Mouse (Mus musculus) heart, embryonic 10.5 days (tissue): ENCODE measurements around the gene Fam171a2. TPM values are rescaled to one million over a fixed set of nuclear protein-coding genes. Genes with fewer than 3 reads are reported as not detected.

Experiments
- DNase-seq: peaks from one replicate; pipeline ENCODE4 v3.0.0-alpha.2; 2017; ENCODE audit warnings: low spot score
- H3K27ac ChIP-seq: fragments of 300-500 bp; sonication (generic); 2 replicates; pipeline ENCODE4 v1.5.1; 2016; ENCODE audit warnings: mild to moderate bottlenecking
- H3K27me3 ChIP-seq: fragments of 300-500 bp; sonication (generic); 2 replicates; pipeline ENCODE4 v1.6.1; 2016; ENCODE audit warnings: mild to moderate bottlenecking; ENCODE audit not compliant: poor library complexity, insufficient read depth, severe bottlenecking
- H3K36me3 ChIP-seq: fragments of 300-500 bp; sonication (generic); 2 replicates; pipeline ENCODE4 v1.6.1; 2016; ENCODE audit warnings: mild to moderate bottlenecking, moderate library complexity
- H3K4me1 ChIP-seq: fragments of 300-500 bp; sonication (generic); 2 replicates; pipeline ENCODE4 v1.6.1; 2016; ENCODE audit warnings: mild to moderate bottlenecking
- H3K4me3 ChIP-seq: fragments of 300-500 bp; sonication (generic); 2 replicates; pipeline ENCODE4 v1.5.1; 2016; ENCODE audit warnings: mild to moderate bottlenecking, moderate library complexity
- H3K9me3 ChIP-seq: fragments of 300-500 bp; sonication (generic); 2 replicates; pipeline ENCODE4 v1.6.1; 2016; ENCODE audit warnings: mild to moderate bottlenecking, moderate library complexity
- WGBS: fragments of 180-500 bp; shearing (Covaris S2); methylation state at CpG from one replicate; pipeline ENCODE4 v1.1.7; 2016; 5-methylcytosine and 5-hydroxymethylcytosine counted together
- polyA plus RNA-seq: library from polyadenylated mRNA; unstranded; fragments of >200 nt; fragmentation: Nextera tagmentation; extraction: Ambion mirVana; gene quantifications from 2 replicates; pipeline ENCODE4 v1.2.1, GENCODE M21; 2016

Fam171a2 gene
- polyA plus RNA-seq, 1 experiment from 2014 or later: 3.6 TPM

DNA sequence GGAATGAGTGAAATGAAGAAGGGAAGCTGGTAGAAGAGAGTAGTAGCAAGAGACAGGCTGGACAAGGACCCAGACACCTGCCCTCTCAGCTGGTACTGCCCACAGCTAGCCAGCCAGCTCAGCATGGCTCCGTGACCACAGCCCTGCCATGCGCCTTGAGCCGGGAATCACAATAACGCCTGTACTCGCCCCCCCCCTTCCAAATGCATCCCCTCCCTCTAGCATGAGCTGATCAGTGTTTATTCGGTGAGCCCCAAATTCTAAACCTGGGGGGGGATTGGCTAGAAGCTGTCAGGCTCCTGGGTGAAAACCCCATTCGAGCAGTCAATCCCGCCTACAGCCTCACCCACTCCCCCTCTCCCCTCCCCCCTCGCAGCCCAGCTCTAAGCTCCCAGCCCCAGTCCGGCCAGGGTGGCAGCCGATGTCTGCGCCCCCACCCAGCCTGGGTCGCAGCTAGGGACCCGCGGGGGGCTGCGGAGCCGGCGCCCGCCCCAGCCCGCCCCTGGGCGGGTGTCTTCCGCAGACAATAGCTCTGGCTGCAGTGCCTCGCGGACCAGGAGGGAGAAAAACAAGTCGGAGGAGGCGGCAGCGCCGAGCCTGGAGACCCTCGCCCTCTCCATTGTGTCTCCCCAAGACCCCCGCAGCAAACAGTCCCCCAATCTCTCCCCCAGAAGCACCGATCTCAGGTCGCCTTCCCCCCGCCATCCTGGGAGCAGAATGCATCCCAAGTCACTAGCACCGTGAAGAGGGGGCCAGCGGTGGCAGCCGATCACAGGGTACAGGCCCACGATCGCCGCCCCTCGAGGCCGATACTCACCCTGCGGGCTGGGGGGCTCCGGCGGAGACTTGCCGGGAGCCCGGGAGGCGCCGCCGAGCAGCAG is 661 bp downstream of the Fam171a2 start:
- Histone ChIP-seq H3K9me3 (no peaks in the 10 kb centered on the region), H3K4me3 (peak overlapping the region; percentile 92), H3K36me3 (peaks cover 17% of the 10 kb centered on the region), H3K27ac (peak overlapping the region; percentile 95), H3K27me3 (peaks cover 47% of the 10 kb centered on the region), H3K4me1 (peaks cover 57% of the 10 kb centered on the region)
- peak; percentile 85 for DNase-seq
- WGBS: under 1% methylated on average over 49 of the region's 49 CpGs

DNA sequence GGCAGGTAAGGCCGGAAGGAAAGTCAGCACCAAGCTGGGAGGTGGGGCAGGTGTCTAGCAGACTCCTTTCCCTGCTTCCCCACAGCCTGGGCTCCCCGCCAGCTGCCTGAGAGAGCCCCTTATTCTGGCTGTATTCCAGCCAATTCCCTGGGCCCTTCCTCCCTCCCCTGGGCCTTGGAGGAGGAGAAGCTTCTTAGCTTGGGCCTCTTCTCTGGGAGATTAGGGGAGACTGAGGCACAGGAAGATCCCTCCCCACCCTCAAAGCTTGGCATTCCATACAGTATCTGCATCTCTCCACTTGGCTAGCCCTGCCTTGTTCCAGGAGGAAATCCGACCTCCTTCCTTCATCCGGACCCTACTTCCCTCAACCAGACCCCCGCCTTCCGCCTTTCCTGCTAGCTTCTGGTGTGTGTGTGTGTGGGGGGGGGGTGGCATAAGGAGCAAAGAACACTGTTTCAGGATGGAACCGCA is 1.6 kb downstream of the Fam171a2 start:
- Histone ChIP-seq H3K27ac (peak overlapping the region; percentile 95), H3K4me1 (peaks cover 57% of the 10 kb centered on the region), H3K36me3 (peaks cover 26% of the 10 kb centered on the region), H3K4me3 (peak overlapping the region; percentile 92), H3K27me3 (peaks cover 42% of the 10 kb centered on the region), H3K9me3 (no peaks in the 10 kb centered on the region)
- no peak for DNase-seq
- WGBS: 14% methylated on average over 7 of the region's 7 CpGs

DNA sequence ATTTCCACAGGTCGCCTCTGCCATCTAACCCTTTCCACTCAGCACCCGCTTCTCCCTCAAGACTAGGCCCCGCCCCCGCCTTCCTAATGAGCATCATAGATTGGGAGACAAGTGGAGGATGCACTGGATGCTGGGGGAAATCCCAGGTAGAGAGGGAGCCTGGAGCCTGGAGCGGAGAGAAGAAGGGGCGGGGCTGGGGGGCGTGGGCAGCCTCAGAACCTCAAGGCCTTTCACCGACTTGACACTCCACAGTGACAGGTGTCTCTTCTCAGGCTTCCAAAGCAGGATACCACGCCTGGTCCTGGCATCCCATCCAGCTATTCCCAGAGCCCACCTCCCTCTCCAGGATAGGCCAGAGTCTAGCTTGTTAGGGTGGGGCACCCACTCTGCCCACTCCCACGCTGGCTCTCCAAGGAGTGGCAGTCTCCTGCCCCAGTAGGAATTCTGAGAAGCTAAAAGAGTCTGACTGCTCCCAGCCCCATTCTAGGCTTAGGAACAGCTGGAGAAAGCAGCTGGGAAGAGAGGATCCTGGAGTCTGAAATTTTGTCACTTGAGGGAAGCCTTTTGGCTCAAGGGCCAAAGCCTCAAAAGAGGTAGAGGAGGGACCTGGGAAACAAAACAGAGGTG is 2.1 kb downstream of the Fam171a2 start:
- WGBS: 14% methylated on average over 10 of the region's 10 CpGs

DNA sequence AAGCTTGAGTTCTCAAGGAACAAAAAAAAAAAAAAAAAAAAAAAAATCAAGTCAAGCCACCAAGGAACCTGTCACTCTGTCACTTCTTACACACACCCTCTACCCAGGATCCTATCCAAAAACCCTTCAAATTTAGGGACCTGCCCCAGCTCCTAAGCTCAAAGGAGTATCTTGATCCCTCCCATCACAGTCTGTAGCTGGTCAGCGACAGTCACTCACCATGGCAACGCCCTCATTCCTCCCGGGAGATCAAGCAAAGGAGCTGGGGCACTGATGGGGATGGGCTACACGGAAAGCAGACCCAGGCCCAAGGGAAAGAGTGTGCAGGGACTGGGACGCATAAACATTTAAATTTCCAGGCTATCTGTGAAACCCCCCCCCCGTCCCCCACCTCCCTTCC is 2.7 kb downstream of the Fam171a2 start:
- no peak for DNase-seq

More for the DNA sequence above, 2.1 kb downstream of the Fam171a2 start:
- peak; percentile 87 for DNase-seq
- peak overlapping the region; percentile 95; the same call in 1 of the 2 replicates for H3K27ac ChIP-seq
- peak overlapping the region; percentile 92 for H3K4me3 ChIP-seq
- H3K4me1 ChIP-seq: peaks cover 57% of the 10 kb centered on the region
- H3K9me3 ChIP-seq: no peaks in the 10 kb centered on the region
- peaks cover 32% of the 10 kb centered on the region for H3K36me3 ChIP-seq
- H3K27me3 ChIP-seq: peaks cover 39% of the 10 kb centered on the region

GRCm38 (mm10) chr11:102444321-102444720 is 3.2 kb downstream of the Fam171a2 start:
- WGBS: 63% methylated on average over 3 of the region's 3 CpGs
- Histone ChIP-seq H3K4me3 (no peak overlapping the region), H3K9me3 (no peaks in the 10 kb centered on the region), H3K27me3 (peaks cover 38% of the 10 kb centered on the region), H3K36me3 (peaks cover 42% of the 10 kb centered on the region), H3K4me1 (peaks cover 56% of the 10 kb centered on the region), H3K27ac (no peak overlapping the region)
- no peak for DNase-seq

More for the DNA sequence above, 2.7 kb downstream of the Fam171a2 start:
- Histone ChIP-seq H3K4me3 (peak overlapping the region; percentile 92; the same call in 1 of the 2 replicates), H3K27ac (no peak overlapping the region), H3K9me3 (no peaks in the 10 kb centered on the region), H3K27me3 (peaks cover 38% of the 10 kb centered on the region), H3K36me3 (peaks cover 38% of the 10 kb centered on the region), H3K4me1 (peaks cover 57% of the 10 kb centered on the region)
- 8% methylated on average over 6 of the region's 6 CpGs for WGBS

DNA sequence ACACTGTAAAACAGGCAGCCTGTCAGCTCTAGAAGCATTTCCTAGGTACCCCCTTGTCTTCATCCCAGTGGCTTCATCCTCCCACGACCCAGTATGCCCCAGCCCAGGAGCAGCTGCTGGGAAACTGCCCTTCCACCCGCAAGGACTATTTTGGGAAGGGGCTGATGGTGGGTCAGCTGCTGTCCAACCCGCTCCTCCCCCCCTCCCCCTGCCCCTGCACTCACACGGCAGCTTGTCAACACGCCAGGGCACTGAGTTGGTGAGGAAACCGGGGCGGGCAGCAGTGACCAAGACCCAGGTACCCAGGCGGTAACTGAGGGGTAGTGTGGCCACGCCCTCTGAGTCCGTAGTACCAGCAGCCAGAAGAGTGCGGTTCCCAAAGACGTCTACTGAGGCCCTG is 3.7 kb downstream of the Fam171a2 start:
- 37% methylated on average over 12 of the region's 12 CpGs for WGBS
- H3K27me3 ChIP-seq: peaks cover 38% of the 10 kb centered on the region

DNA sequence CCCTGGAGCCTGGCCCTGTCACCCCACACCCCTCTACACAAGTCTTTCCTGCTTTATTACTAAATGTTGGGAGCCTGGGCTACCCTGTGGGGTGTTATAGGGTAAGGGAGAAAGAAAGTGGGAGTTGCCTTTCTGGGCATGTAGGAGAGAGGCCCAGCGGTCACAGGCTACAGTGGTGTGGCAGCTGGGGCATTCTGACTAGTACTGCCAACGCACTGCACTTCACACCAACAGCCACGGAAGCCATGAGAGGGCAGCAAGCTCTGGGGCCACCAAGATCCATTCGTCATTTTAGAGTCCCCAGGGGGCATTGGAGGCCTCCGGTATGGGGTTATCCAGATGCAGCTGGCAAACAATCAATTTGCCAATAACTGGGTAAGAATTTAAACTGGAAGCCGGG is 5.4 kb downstream of the Fam171a2 start:
- no peak for DNase-seq
- WGBS: 90% methylated on average over 6 of the region's 6 CpGs
- Histone ChIP-seq H3K4me1 (peaks cover 52% of the 10 kb centered on the region), H3K27ac (no peak overlapping the region), H3K27me3 (peaks cover 31% of the 10 kb centered on the region), H3K4me3 (no peak overlapping the region), H3K36me3 (peaks cover 63% of the 10 kb centered on the region), H3K9me3 (no peaks in the 10 kb centered on the region)

More for the DNA sequence above, 3.7 kb downstream of the Fam171a2 start:
- Histone ChIP-seq H3K4me1 (peaks cover 52% of the 10 kb centered on the region), H3K4me3 (no peak overlapping the region), H3K9me3 (no peaks in the 10 kb centered on the region), H3K27ac (no peak overlapping the region), H3K36me3 (peaks cover 47% of the 10 kb centered on the region)
- no peak for DNase-seq

DNA sequence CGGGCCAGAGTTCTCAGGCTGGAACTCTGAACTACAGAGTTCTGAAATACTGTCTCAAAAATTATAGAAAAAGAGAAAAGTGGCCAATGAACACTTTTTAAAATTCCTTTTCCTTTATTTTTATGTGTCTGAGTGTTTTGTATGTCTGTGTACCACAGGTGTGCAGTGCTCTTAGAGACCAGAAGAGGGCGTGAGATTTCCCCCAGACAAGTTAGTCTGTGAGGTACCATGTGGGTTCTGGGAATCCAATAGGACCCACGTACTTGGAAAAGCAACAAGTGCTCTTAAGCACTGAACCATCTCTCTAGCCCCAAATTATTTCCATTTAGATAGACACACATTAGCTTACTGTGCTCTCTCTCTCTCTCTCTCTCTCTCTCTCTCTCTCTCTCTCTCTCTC is 6.0 kb downstream of the Fam171a2 start:
- Histone ChIP-seq H3K36me3 (peaks cover 65% of the 10 kb centered on the region), H3K9me3 (no peaks in the 10 kb centered on the region), H3K27me3 (peaks cover 30% of the 10 kb centered on the region), H3K27ac (no peak overlapping the region), H3K4me1 (peaks cover 49% of the 10 kb centered on the region), H3K4me3 (no peak overlapping the region)
- no peak for DNase-seq
- WGBS: 75% methylated on average over 3 of the region's 3 CpGs

DNA sequence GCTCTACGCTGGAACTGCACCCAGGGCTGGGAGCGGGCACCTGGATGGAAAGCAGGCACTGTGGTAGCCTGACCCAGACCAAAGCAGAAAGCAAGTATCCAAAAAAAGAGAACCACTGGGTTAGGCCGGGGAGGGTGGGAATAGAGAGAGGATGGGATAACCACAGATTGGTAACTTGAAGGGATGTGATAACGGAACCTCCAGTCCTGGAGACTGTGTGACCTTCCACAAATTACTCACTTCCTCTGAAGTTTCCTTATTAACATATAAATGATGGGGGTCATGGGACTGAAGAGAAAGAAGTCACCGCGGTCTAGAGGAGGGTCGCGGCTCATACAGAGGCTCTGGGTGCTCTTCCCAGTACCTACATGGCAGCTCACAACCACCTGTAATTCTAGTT is 7.2 kb downstream of the Fam171a2 start:
- 89% methylated on average over 8 of the region's 8 CpGs for WGBS
- H3K9me3 ChIP-seq: no peaks in the 10 kb centered on the region
- DNase-seq: no peak
- no peak overlapping the region for H3K27ac ChIP-seq
- peaks cover 19% of the 10 kb centered on the region for H3K27me3 ChIP-seq
- peaks cover 37% of the 10 kb centered on the region for H3K4me1 ChIP-seq
- H3K36me3 ChIP-seq: peaks cover 77% of the 10 kb centered on the region
- no peak overlapping the region for H3K4me3 ChIP-seq

- Histone ChIP-seq H3K4me3 (peak overlapping the region; percentile 68; the same call in 1 of the 2 replicates), H3K27ac (no peak overlapping the region), H3K4me1 (peaks cover 30% of the 10 kb centered on the region), H3K27me3 (peaks cover 17% of the 10 kb centered on the region), H3K9me3 (no peaks in the 10 kb centered on the region), H3K36me3 (peaks cover 84% of the 10 kb centered on the region)
- 70% methylated on average over 14 of the region's 14 CpGs for WGBS
- DNase-seq: no peak
These were observed 8.1 kb downstream of the Fam171a2 start for GRCm38 (mm10) chr11:102439093-102440082.

DNA sequence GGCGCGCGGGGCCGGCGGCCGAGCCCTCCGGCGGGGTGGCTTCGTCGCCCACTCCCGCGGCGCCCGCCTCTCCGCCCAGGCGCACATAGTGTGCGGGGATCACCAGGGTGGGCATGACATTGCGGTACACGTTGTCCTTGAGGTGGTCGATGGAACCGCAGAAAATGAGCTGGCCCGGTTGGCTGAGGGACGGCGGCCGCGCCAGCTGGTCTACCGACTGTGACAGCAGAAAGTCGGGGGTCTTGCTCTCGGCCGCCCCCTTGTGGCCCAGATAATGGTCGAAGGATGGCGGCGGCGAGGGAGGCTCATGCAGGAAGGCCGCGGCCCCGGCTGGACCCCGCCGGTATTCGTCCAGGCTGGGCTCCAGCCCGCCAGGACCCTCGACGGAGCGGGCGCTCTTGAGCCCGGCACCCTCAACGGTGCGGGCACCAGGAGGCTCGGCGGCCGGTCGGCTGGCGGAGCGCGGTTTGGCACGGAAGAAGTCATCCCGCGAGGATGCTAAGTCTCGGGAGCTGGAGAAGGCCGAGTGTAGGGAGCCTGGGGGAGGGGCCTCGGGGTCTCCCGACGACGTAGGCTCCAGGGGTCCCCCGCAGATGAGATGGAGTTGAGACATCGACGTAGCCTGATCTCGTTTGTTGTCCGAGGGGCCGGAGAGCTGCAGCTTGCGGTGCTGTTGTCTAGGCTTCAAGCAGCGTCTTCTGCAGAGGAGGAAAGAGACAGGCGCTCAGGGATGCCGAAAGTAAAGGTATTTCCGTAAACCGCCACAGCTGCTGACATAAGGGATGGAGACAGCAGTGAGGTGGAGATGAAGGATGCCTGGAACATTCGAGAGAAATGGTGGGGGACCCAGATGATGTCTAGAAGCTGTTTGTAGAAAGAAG is 9.0 kb downstream of the Fam171a2 start:
- Histone ChIP-seq H3K27ac (peak overlapping the region; percentile 84), H3K4me3 (peak overlapping the region; percentile 68), H3K9me3 (no peaks in the 10 kb centered on the region), H3K36me3 (peaks cover 86% of the 10 kb centered on the region), H3K4me1 (peaks cover 28% of the 10 kb centered on the region), H3K27me3 (peaks cover 17% of the 10 kb centered on the region)
- peak; percentile 95 for DNase-seq
- WGBS: 7% methylated on average over 77 of the region's 77 CpGs
